Mouse (Mus musculus) lung, adult 2 months (tissue): ENCODE results near the gene C1ra.
"Not testable (repeated sequence)": the region's sequence is repeated elsewhere in the genome, so short reads cannot be mapped to it uniquely, and the experiment has no call there.

ENCODE experiments used
- CTCF ChIP-seq: fragments of 200-500 bp; IDR thresholded peaks from 2 replicates; pipeline ENCODE4 v1.5.1; 2011; ENCODE audit warnings: mild to moderate bottlenecking, low read length, control low read depth; ENCODE audit not compliant: insufficient read depth
- POLR2A ChIP-seq: fragments of 200-500 bp; IDR thresholded peaks from 2 replicates; pipeline ENCODE4 v1.6.1; 2011; ENCODE audit warnings: low read depth, mild to moderate bottlenecking, control low read depth, low read length, borderline replicate concordance; ENCODE audit errors: extremely low read depth

DNA sequence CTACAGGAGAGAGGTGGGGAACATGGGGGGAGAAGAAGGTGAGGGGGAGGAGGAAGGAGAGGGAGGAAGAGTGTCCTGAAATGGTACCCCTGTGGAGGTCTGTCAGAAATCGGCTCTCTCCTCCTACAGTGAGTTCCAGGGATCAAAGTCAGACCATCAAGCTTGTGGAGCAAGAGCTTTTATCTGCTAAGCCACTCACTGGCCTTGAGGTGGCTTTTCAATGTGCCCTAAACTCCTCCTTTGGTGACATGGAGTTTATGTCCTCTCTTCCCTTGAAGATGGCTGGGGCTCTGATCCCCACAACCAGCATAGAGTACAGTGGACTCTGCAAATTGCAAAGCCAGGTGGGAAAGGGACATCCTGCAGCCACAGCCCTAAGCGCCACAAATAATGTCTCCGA is 35.8 kb downstream of the C1ra start:
- TF ChIP-seq CTCF, POLR2A: not testable (repeated sequence)
